8 mouse cellular contexts compared by ENCODE assay signal in the genomic region with DNA sequence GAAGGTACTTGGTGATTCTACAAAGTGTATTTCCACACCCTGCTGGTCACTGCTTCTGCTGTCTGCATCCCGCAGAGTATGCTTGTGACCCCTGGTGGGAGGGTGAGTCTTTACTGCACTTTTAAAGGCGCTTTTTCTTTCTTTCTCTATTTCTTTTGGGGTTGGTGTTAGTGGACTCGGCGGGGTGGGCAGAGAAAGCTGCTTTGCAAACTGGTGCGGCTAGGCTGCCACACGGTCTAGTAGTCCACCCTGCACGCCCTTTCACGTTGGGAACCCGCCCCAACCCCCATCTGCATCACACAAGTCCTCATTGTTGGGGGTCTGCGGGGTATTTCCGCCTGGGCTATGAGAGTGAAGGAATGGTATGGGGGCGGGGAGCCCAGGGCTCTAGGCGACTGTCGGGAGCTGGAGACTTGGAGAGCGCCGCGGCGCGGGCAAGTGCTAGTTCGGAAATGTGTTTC.
DNase-seq lines count a peak whose midpoint lies in the region; ATAC-seq and TF ChIP-seq lines count a peak whose summit lies in the region.

No protein-coding gene starts in this region.

- TF ChIP-seq CTCF in lung, postnatal 0 days (IDR thresholded peaks at IDR 0.05), result peak; percentile 24

- H3K27me3 ChIP-seq in lung, postnatal 0 days (replicated peaks; ENCODE audit: insufficient read depth, low read length), result peaks cover 50% of the 10 kb centered on the region
- peaks cover 23% of the 10 kb centered on the region for H3K27me3 ChIP-seq in embryonic facial prominence, embryonic 11.5 days (ENCODE audit: control insufficient read depth, insufficient read depth, low read length)
- H3K27me3 ChIP-seq in hindbrain, embryonic 11.5 days (ENCODE audit: control insufficient read depth, insufficient read depth, low read length), result peaks cover 9% of the 10 kb centered on the region
- no peaks in the 10 kb centered on the region; the same call in 1 of the 2 replicates for H3K27me3 ChIP-seq in midbrain, embryonic 16.5 days (ENCODE audit: control insufficient read depth, insufficient read depth, low read depth, low read length)

- no peak for DNase-seq in lung, postnatal 0 days (ENCODE audit: low spot score)
- DNase-seq in lung, postnatal 14 days, result no peak
- peak; percentile 78 for DNase-seq in embryonic facial prominence, embryonic 11.5 days (ENCODE audit: low spot score)
- peak; percentile 83 for DNase-seq in hindbrain, embryonic 11.5 days (ENCODE audit: low spot score)
- DNase-seq in left cerebral cortex, adult 18-20 months (ENCODE audit: low spot score in 2 of 2), result peak; percentile 62 to 77
- no peak for DNase-seq in urinary bladder, postnatal 36 days (ENCODE audit: low spot score in 2 of 2)
- no peak for DNase-seq in MN1 (ENCODE audit: low spot score)

- H3K9me3 ChIP-seq in lung, postnatal 0 days (ENCODE audit: low read length), result no peaks in the 10 kb centered on the region
- no peaks in the 10 kb centered on the region for H3K9me3 ChIP-seq in embryonic facial prominence, embryonic 11.5 days (replicated peaks; ENCODE audit: control insufficient read depth, low read length)
- no peaks in the 10 kb centered on the region for H3K9me3 ChIP-seq in hindbrain, embryonic 11.5 days (ENCODE audit: control insufficient read depth, low read length)
- H3K9me3 ChIP-seq in midbrain, embryonic 16.5 days (replicated peaks; ENCODE audit: control insufficient read depth, low read length, poor library complexity, severe bottlenecking), result no peaks in the 10 kb centered on the region

- H3K9ac ChIP-seq in lung, postnatal 0 days (replicated peaks; ENCODE audit: low read depth), result no peak overlapping the region
- H3K9ac ChIP-seq in embryonic facial prominence, embryonic 11.5 days (replicated peaks; ENCODE audit: low read length), result no peak overlapping the region
- H3K9ac ChIP-seq in hindbrain, embryonic 11.5 days (ENCODE audit: low read depth, low read length), result peak overlapping the region; percentile 80; the same call in 1 of the 2 replicates
- H3K9ac ChIP-seq in midbrain, embryonic 16.5 days (ENCODE audit: low read depth, low read length), result peak overlapping the region; percentile 87

- WGBS in lung, postnatal 0 days, result under 1% methylated on average over 20 of the region's 20 CpGs
- under 1% methylated on average over 20 of the region's 20 CpGs for WGBS in embryonic facial prominence, embryonic 11.5 days
- under 1% methylated on average over 20 of the region's 20 CpGs for WGBS in hindbrain, embryonic 11.5 days
- WGBS in midbrain, embryonic 16.5 days, result 0% methylated on average over 20 of the region's 20 CpGs

- TF ChIP-seq EP300 in lung, postnatal 0 days (IDR thresholded peaks at IDR 0.05), result no peak

- no peaks in the 10 kb centered on the region for H3K4me1 ChIP-seq in lung, postnatal 0 days (ENCODE audit: insufficient read depth, low read depth, low read length)
- H3K4me1 ChIP-seq in embryonic facial prominence, embryonic 11.5 days (ENCODE audit: control insufficient read depth, insufficient read depth, low read length), result no peaks in the 10 kb centered on the region; the same call in 1 of the 2 replicates
- no peaks in the 10 kb centered on the region for H3K4me1 ChIP-seq in hindbrain, embryonic 11.5 days (replicated peaks; ENCODE audit: control insufficient read depth, insufficient read depth, low read length)
- H3K4me1 ChIP-seq in midbrain, embryonic 16.5 days (ENCODE audit: control insufficient read depth, insufficient read depth, low read length), result peaks cover 14% of the 10 kb centered on the region; the same call in 1 of the 2 replicates

- 0 out of 2 replicates have a peak overlapping the region, but pooled peaks have one; percentile 93 for H3K4me2 ChIP-seq in lung, postnatal 0 days (replicated peaks; ENCODE audit: low read depth, low read length)
- H3K4me2 ChIP-seq in embryonic facial prominence, embryonic 11.5 days (ENCODE audit: low read depth, low read length), result peak overlapping the region; percentile 97
- peak overlapping the region; percentile 97 for H3K4me2 ChIP-seq in hindbrain, embryonic 11.5 days (replicated peaks; ENCODE audit: low read depth, low read length)
- H3K4me2 ChIP-seq in midbrain, embryonic 16.5 days (ENCODE audit: low read length), result peak overlapping the region; percentile 64

- no peak for ATAC-seq in lung, postnatal 0 days
- ATAC-seq in embryonic facial prominence, embryonic 11.5 days (replicated peaks; ENCODE audit: insufficient number of reproducible peaks, low FRiP score, low TSS enrichment, low read depth), result peak; percentile 74
- peak; percentile 68 for ATAC-seq in hindbrain, embryonic 11.5 days (ENCODE audit: low FRiP score)
- ATAC-seq in midbrain, embryonic 16.5 days, result peak; percentile 57

- peak overlapping the region; percentile 19; the same call in 1 of the 2 replicates for H3K4me3 ChIP-seq in lung, postnatal 0 days (ENCODE audit: low read depth, low read length)
- peak overlapping the region; percentile 56 for H3K4me3 ChIP-seq in embryonic facial prominence, embryonic 11.5 days (ENCODE audit: low read depth, low read length)
- H3K4me3 ChIP-seq in hindbrain, embryonic 11.5 days (ENCODE audit: low read depth, low read length), result peak overlapping the region; percentile 75
- H3K4me3 ChIP-seq in midbrain, embryonic 16.5 days (ENCODE audit: low read depth, low read length), result peak overlapping the region; percentile 86

- H3K27ac ChIP-seq in lung, postnatal 0 days (ENCODE audit: low read length), result no peak overlapping the region
- H3K27ac ChIP-seq in embryonic facial prominence, embryonic 11.5 days (replicated peaks; ENCODE audit: low read depth, low read length), result no peak overlapping the region
- H3K27ac ChIP-seq in hindbrain, embryonic 11.5 days (ENCODE audit: low read depth, low read length), result peak overlapping the region; percentile 19; the same call in 1 of the 2 replicates
- peak overlapping the region; percentile 96 for H3K27ac ChIP-seq in midbrain, embryonic 16.5 days (ENCODE audit: low read length)

- H3K36me3 ChIP-seq in lung, postnatal 0 days (ENCODE audit: insufficient read depth, low read length), result no peaks in the 10 kb centered on the region
- H3K36me3 ChIP-seq in embryonic facial prominence, embryonic 11.5 days (replicated peaks; ENCODE audit: control insufficient read depth, insufficient read depth, low read depth, low read length), result no peaks in the 10 kb centered on the region
- H3K36me3 ChIP-seq in hindbrain, embryonic 11.5 days (ENCODE audit: control insufficient read depth, insufficient read depth, low read length), result no peaks in the 10 kb centered on the region
- no peaks in the 10 kb centered on the region for H3K36me3 ChIP-seq in midbrain, embryonic 16.5 days (ENCODE audit: control insufficient read depth, insufficient read depth, low read length)

Comparison
In these comparisons a context has a peak if more than half of its experiments do, and no peak if none do; other contexts are left out.
1. DNase-seq: peak in embryonic facial prominence, embryonic 11.5 days (single experiment), hindbrain, embryonic 11.5 days (single experiment) and left cerebral cortex, adult 18-20 months (2 of 2); none in lung, postnatal 0 days (single experiment), lung, postnatal 14 days (single experiment), urinary bladder, postnatal 36 days (0 of 2) and MN1 (single experiment).
2. H3K27ac ChIP-seq: peak in hindbrain, embryonic 11.5 days (single experiment) and midbrain, embryonic 16.5 days (single experiment); none in lung, postnatal 0 days (single experiment) and embryonic facial prominence, embryonic 11.5 days (single experiment).
3. H3K4me3 ChIP-seq: peak in every context shown above with its lines; median percentile 86 in midbrain, embryonic 16.5 days; 75 in hindbrain, embryonic 11.5 days; 56 in embryonic facial prominence, embryonic 11.5 days; 19 in lung, postnatal 0 days.
4. H3K9ac ChIP-seq: peak in hindbrain, embryonic 11.5 days (single experiment) and midbrain, embryonic 16.5 days (single experiment); none in lung, postnatal 0 days (single experiment) and embryonic facial prominence, embryonic 11.5 days (single experiment).
5. Peak in every context shown above with its lines, with median percentiles within 50 percentile points of each other: H3K4me2 ChIP-seq.